In genomic region chr4:73335218-73336104, GRCm38 (mm10) we compare ENCODE assay signal across 17 mouse cellular contexts.
DNase-seq lines count a peak whose midpoint lies in the region; ATAC-seq and TF ChIP-seq lines count a peak whose summit lies in the region.
"Had no signal": no experiment of that assay in that cellular context is flagged by ENCODE, and none has a peak within 500 bp of the region (broad histone marks: within the 10 kb centered on the region; RNA-seq: fewer than 3 reads in every experiment).

No protein-coding gene starts in this region.

- ATAC-seq in kidney, postnatal 0 days (replicated peaks; ENCODE audit: low FRiP score, low read depth), result no peak
- 0 out of 2 replicates have a peak, but pooled peaks have one; percentile 42 for ATAC-seq in forebrain, postnatal 0 days
- peak; percentile 41; the same call in 1 of the 2 replicates for ATAC-seq in neural tube, embryonic 15.5 days (ENCODE audit: low FRiP score)
- ATAC-seq: liver, postnatal 0 days; midbrain, embryonic 15.5 days had no signal

- H3K4me2 ChIP-seq in kidney, postnatal 0 days (ENCODE audit: low read length), result no peak overlapping the region
- no peak overlapping the region for H3K4me2 ChIP-seq in forebrain, postnatal 0 days (ENCODE audit: low read depth)
- H3K4me2 ChIP-seq in neural tube, embryonic 15.5 days, result no peak overlapping the region
- H3K4me2 ChIP-seq: heart, embryonic 13.5 days; midbrain, embryonic 15.5 days had no signal

- H3K27me3 ChIP-seq in kidney, postnatal 0 days (ENCODE audit: insufficient read depth, low read length), result no peaks in the 10 kb centered on the region
- no peaks in the 10 kb centered on the region for H3K27me3 ChIP-seq in forebrain, postnatal 0 days (ENCODE audit: insufficient read depth, low read length)
- H3K27me3 ChIP-seq in neural tube, embryonic 15.5 days (replicated peaks), result no peaks in the 10 kb centered on the region
- H3K27me3 ChIP-seq: heart, embryonic 13.5 days; midbrain, embryonic 15.5 days had no signal

- no peak overlapping the region for H3K4me3 ChIP-seq in kidney, postnatal 0 days (replicated peaks; ENCODE audit: low read depth, low read length)
- no peak overlapping the region for H3K4me3 ChIP-seq in forebrain, postnatal 0 days (ENCODE audit: low read depth, low read length)
- no peak overlapping the region for H3K4me3 ChIP-seq in neural tube, embryonic 15.5 days (replicated peaks)
- H3K4me3 ChIP-seq: heart, embryonic 13.5 days; midbrain, embryonic 15.5 days had no signal

- no peaks in the 10 kb centered on the region; the same call in 1 of the 2 replicates for H3K9me3 ChIP-seq in kidney, postnatal 0 days (replicated peaks; ENCODE audit: low read length)
- H3K9me3 ChIP-seq in forebrain, postnatal 0 days (ENCODE audit: low read length), result no peaks in the 10 kb centered on the region
- no peaks in the 10 kb centered on the region for H3K9me3 ChIP-seq in neural tube, embryonic 15.5 days (replicated peaks)
- H3K9me3 ChIP-seq: midbrain, embryonic 15.5 days had no signal

- no peaks in the 10 kb centered on the region for H3K4me1 ChIP-seq in kidney, postnatal 0 days (replicated peaks; ENCODE audit: insufficient read depth, low read length)
- no peaks in the 10 kb centered on the region for H3K4me1 ChIP-seq in forebrain, postnatal 0 days (ENCODE audit: insufficient read depth)
- H3K4me1 ChIP-seq in neural tube, embryonic 15.5 days, result no peaks in the 10 kb centered on the region
- H3K4me1 ChIP-seq: heart, embryonic 13.5 days; midbrain, embryonic 15.5 days had no signal

- peak; percentile 63 for DNase-seq in kidney, postnatal 0 days (ENCODE audit: low spot score)
- DNase-seq in kidney, postnatal 25 days, result no peak
- DNase-seq in brain, embryonic 18.5 days (ENCODE audit: low read depth, low spot score), result peak; percentile 1
- no peak for DNase-seq in forebrain, postnatal 0 days
- DNase-seq in spleen, postnatal 10 days (ENCODE audit: low spot score in 2 of 2), result no peak
- DNase-seq in gastrocnemius, adult 18-20 months (ENCODE audit: low spot score), result no peak
- DNase-seq: adrenal gland, postnatal 10 days; cerebellum, postnatal 25 days; heart, postnatal 4 days; kidney, adult 18-20 months; liver, postnatal 0 days; lung, postnatal 36 days; right cerebral cortex, postnatal 14 days; thymus, postnatal 4 days had no signal

- no peak overlapping the region for H3K27ac ChIP-seq in kidney, postnatal 0 days
- H3K27ac ChIP-seq in forebrain, postnatal 0 days (ENCODE audit: low read depth, low read length), result no peak overlapping the region
- no peak overlapping the region for H3K27ac ChIP-seq in neural tube, embryonic 15.5 days (replicated peaks)
- H3K27ac ChIP-seq: heart, embryonic 13.5 days; midbrain, embryonic 15.5 days had no signal

- TF ChIP-seq CTCF in kidney, postnatal 0 days (IDR thresholded peaks at IDR 0.05; ENCODE audit: low read depth), result no peak
- no peak for TF ChIP-seq CTCF in forebrain, postnatal 0 days (IDR thresholded peaks at IDR 0.05; ENCODE audit: low read depth)

- no peaks in the 10 kb centered on the region for H3K36me3 ChIP-seq in kidney, postnatal 0 days (ENCODE audit: insufficient read depth, low read length)
- no peaks in the 10 kb centered on the region for H3K36me3 ChIP-seq in forebrain, postnatal 0 days (ENCODE audit: insufficient read depth)
- no peaks in the 10 kb centered on the region for H3K36me3 ChIP-seq in neural tube, embryonic 15.5 days
- H3K36me3 ChIP-seq: heart, embryonic 13.5 days; midbrain, embryonic 15.5 days had no signal

- no peak overlapping the region for H3K9ac ChIP-seq in kidney, postnatal 0 days (ENCODE audit: low read depth, low read length)
- H3K9ac ChIP-seq in forebrain, postnatal 0 days, result no peak overlapping the region
- no peak overlapping the region for H3K9ac ChIP-seq in neural tube, embryonic 15.5 days (replicated peaks)
- H3K9ac ChIP-seq: heart, embryonic 13.5 days; liver, postnatal 0 days; midbrain, embryonic 15.5 days had no signal

- 21% methylated on average over 2 of the region's 2 CpGs for WGBS in kidney, postnatal 0 days
- WGBS in forebrain, postnatal 0 days, result 8% methylated on average over 2 of the region's 2 CpGs
- WGBS in neural tube, embryonic 15.5 days, result 32% methylated on average over 2 of the region's 2 CpGs

Comparison
In these comparisons a context has a peak if more than half of its experiments do, and no peak if none do; other contexts are left out.
1. DNase-seq: peak in kidney, postnatal 0 days (single experiment) and brain, embryonic 18.5 days (single experiment); none in kidney, postnatal 25 days (0 of 2), forebrain, postnatal 0 days (single experiment), spleen, postnatal 10 days (0 of 2) and gastrocnemius, adult 18-20 months (single experiment).